Mouse (Mus musculus) embryonic stem cell, embryonic (primary cell): ENCODE measurements around the gene Tmcc1.
"Not testable (repeated sequence)": the region's sequence is repeated elsewhere in the genome, so short reads cannot be mapped to it uniquely, and the experiment has no call there.

ENCODE experiments used
- CTCF ChIA-PET, 4 experiments: fragments of 300-600 bp in 2 of 4; fragments of 350-600 bp in 2 of 4; sonication (Branson Sonifier 250); formaldehyde crosslinking; loops; one replicate each; lab custom pipeline; 2022; ENCODE audit warnings: inconsistent platforms in 2 of 4; lab: Charles Lee
- POLR2A ChIA-PET, 4 experiments: fragments of 300-600 bp in 2 of 4; fragments of 350-600 bp in 2 of 4; sonication (Branson Sonifier 250); formaldehyde crosslinking; loops; one replicate each; lab custom pipeline; 2022; ENCODE audit warnings: antibody characterized with exemption in 4 of 4, inconsistent platforms in 1 of 4; lab: Charles Lee

Tmcc1 gene

DNA sequence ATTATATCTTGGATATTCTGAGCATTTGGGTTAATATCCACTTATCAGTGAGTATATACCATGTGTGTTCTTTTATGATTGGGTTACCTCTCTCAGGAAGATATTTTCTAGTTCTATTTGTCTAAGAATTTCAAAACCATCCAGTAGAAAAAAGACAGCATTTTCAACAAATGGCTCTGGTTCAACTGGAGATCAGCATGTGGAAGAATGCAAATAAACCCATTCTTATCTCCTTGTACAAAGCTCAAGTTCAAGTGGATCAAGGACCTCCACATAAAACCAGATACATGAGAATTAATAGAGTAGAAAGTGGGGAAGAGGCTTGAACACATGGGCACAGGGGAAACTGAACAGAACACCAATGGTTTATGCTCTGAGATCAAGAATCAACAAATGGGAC, 133.7 kb downstream of the Tmcc1 start:
- POLR2A ChIA-PET, result not testable (repeated sequence)

DNA sequence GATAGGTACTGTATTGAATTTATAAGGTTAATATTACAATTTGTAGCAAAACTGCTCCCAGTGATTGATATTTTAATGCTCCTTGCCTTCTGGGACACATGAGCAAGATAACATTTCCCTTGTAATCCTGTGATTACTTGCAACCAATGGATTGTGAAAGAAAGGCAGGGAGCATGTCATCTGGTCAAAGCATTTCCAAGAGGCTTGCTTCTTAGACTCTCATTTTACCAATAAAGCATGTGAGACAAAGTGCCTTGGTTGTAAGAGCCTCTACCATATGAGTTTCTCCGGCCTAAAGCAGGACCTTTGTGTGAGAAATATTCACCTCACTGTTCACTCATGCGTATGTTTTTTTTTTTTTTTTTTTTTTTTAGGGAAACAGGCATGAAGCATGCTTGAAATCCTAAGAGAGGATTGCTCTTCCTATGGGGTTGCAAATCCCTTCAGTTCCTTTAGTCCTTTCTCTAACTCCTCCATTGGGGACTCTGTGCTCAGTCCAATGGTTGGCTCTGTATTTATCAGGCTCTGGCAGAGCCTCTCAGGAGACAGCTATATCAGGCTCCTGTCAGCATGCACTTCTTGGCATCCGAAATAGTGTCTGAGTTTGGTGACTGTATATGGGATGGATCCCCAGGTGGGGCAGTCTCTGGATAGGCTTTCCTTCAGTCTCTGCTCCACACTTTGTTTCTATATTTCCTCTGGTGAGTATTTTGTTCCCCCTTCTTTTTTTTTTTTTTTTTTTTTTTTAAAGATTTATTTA, 134.6 kb downstream of the Tmcc1 start:
- CTCF ChIA-PET, result no interaction called here
- POLR2A ChIA-PET, result interaction anchor here in 1 of 4 experiments (0.7 kb wide), 1 partner anchor 14 kb away, joined by 4 read pairs; no protein-coding TSS in a partner anchor

More for the DNA sequence above, 133.7 kb downstream of the Tmcc1 start:
- CTCF ChIA-PET, result not testable (repeated sequence)

DNA sequence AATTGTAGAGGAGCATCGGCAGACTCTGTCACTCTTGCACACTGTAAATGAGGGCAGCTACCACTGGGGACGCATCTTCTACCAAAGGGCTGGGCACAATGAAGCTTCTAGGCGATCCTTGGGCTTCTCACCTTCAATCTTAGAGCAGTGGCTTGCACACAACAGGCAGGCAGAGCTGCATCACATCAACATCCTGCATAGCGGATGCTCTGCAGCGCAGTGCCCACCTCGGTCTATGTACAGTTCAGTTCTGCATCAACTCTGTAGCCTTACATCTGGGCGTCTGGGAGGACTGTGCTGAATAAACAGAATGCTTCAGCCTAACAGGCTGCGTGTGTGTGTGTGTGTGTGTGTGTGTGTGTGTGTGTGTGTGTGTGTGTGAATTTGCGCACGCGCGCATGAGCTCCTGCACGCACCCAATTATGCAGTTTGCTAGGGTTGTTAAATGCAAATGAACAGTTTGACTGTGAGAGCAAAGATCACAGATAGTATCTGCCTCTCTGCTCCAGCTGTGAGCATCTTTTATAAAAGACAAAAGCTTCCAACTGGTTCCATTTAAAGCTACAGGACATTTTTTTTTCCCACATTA, 136.5 kb downstream of the Tmcc1 start:
- ChIA-PET CTCF (interaction anchor here in 2 of 4 experiments (0.6 kb wide), 5 partner anchors 13 to 709 kb away, joined by 3 to 8 read pairs (median 3); no protein-coding TSS in a partner anchor), POLR2A (interaction anchor here (0.6 to 1.6 kb wide), 11 partner anchors 9 to 252 kb away, joined by 3 to 6 read pairs (median 4); partner anchors contain the start of genes Ift122 (in 1 of the 4) and Mbd4 (in 1 of the 4))

DNA sequence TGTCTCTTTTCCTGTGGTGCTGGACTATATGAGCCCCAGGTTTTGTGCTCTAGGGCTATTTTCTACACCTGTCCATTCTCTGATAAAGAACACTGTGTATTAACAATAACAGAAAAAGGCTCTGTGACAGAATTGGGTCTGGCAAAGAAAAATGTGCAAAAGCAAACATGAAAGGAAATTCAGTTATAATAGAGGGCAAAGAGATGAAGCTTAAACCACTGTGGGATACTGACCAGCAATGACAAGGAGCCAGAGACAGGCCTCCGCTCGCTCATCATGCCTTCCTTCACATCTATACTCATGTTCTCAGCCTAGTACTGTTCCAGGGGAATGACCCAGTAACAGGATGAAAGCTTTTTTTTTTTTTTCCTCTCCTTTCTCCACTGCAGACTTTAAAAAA, 137.5 kb downstream of the Tmcc1 start:
- ChIA-PET CTCF (interaction anchor here in 1 of 4 experiments (0.6 kb wide), 1 partner anchor 12 kb away, joined by 4 read pairs; no protein-coding TSS in a partner anchor), POLR2A (interaction anchor here in 3 of 4 experiments (0.6 to 1.6 kb wide), 5 partner anchors 10 to 46 kb away, joined by 3 to 6 read pairs (median 4); no protein-coding TSS in a partner anchor)

DNA sequence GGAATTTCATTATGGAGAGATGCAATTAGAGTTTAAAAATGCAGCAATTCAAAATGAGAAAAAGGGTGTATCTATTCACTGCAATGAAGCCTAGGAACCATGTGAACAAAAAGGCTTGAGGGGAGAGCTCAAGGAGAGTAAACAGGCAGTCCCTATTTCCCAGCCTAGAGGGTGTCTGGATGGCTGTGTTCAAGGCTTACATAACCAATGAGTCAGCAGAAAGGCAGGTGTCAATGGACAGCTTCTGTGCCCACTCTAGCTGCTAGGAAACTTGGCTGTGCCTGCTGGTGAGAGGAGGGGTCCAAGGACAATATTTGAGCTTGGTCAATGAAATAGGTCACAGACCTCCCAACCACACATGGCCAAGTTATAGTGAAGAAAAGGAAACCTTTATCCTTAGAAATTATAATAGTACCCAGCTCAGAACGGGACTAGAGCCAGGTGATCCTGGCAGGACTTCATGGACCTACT, 138.2 kb downstream of the Tmcc1 start:
- ChIA-PET CTCF (no interaction called here), POLR2A (interaction anchor here in 1 of 4 experiments (1.1 to 1.6 kb wide), 3 partner anchors 9 to 15 kb away, joined by 3 to 4 read pairs (median 3); no protein-coding TSS in a partner anchor)

DNA sequence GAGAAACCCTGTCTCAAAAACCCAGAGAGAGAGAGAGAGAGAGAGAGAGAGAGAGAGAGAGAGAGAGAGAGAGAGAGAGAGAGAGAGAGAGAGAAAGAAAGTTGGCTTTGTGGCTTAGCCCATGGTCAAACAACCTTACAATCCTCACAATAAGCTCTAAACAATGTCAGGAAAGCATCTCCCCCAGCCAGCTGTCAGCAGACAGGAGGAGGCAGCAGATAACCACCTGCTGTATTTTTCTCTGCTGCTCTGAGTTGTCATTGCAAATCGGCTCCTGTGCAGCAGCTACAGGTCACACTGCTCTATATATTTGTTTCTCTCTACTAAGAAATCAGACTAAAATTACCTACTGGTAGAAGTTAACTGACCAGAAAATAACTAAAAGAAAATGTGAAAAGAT, 145.4 kb downstream of the Tmcc1 start:
- CTCF ChIA-PET, result interaction anchor here in 1 of 4 experiments (0.7 kb wide), 1 partner anchor 32 kb away, joined by 4 read pairs; no protein-coding TSS in a partner anchor
- POLR2A ChIA-PET, result interaction anchor here in 1 of 4 experiments (0.8 kb wide), 1 partner anchor 8 kb away, joined by 6 read pairs; no protein-coding TSS in a partner anchor

DNA sequence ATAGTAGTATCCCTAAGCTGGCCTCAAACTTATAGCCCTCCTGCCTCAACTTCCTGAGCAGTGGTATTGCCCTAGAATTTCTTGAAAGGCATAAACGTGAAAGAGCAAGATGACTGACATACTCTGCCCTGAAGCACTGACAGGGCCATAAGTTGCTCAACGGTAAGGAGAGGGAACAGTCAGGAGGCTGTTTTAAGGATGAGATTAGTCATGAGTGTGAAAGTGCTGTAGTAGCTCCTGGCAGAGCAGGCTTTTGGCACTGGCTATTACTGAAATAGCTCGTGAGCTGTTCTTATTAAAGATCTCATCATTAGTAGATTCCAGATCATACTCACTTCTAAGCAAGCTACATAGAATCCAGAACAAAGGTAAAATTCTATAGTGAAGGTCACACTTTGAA, 145.9 kb downstream of the Tmcc1 start:
- ChIA-PET CTCF (interaction anchor here in 1 of 4 experiments (0.7 kb wide), 1 partner anchor 32 kb away, joined by 4 read pairs; no protein-coding TSS in a partner anchor), POLR2A (no interaction called here)

DNA sequence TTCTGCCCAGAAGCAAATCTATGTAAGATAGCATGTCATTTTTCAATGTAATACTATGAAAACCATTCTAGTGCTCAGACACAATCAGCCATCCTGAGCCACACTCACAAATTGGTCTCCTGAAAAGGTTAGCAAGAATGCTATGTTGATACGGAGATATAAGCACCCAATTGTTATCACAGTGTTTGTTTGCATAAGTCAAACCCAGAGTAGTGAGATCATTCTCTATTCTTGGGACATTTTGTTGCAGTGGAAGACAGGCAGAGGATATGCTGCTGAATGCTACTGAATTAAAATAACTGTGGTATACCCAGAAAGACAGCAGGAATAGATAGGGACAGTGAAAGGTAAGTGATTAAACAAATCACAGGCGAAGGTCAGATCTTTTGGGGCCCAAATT, 149.2 kb downstream of the Tmcc1 start:
- POLR2A ChIA-PET, result interaction anchor here in 2 of 4 experiments (0.6 to 1.5 kb wide), 3 partner anchors 13 to 91 kb away, joined by 4 to 6 read pairs (median 5); no protein-coding TSS in a partner anchor

DNA sequence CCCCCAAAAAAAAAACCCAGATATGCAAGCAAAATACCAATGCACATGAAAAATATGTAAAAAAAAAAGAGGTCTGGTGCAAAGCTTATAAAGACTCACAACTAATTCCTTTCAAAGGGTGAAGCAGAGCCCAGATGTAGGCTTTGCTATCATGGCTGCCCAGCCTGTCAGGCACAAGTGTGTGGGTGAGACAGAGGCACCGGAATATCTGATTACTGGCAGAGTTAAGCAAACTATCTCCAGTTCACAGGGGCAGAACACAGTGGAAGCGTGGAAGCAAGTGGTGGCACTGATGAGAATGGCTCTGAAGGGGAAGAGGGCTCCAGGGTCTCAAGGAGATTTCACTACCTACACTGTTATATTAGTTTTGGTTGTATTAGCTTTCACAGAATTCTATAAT, 155.1 kb downstream of the Tmcc1 start:
- ChIA-PET CTCF (interaction anchor here in 1 of 4 experiments (0.6 kb wide), 1 partner anchor 12 kb away, joined by 4 read pairs; no protein-coding TSS in a partner anchor), POLR2A (no interaction called here)

More for the DNA sequence above, 149.2 kb downstream of the Tmcc1 start:
- CTCF ChIA-PET, result interaction anchor here in 2 of 4 experiments (0.6 to 1.0 kb wide), 3 partner anchors 12 to 1327 kb away, joined by 4 to 7 read pairs (median 4); no protein-coding TSS in a partner anchor

DNA sequence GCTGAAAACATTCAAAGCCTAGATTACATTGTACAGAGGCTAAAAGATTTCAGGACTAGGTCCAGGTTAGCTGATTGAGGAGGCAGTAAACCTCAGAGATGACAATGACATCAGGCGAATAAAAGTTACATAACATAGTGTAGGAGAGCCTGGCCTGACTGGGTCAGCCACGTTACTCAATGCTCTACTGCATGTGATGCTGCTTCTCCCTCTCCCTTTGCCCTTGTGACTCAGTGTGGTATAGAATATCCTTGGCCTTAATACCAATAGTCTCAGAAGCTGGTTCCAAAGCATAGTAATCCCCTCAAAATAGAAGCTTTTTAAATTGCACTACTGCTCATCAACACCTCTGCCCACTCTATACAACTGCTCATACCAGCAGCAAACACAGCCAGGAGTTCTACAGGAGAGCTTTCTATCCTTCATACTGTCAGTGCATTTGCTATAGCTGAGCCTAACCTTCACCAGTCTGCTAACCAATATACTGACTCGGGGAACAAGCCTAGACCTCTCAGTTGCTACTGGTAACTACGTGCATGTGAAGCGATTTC, 155.9 kb downstream of the Tmcc1 start:
- POLR2A ChIA-PET, result no interaction called here
- CTCF ChIA-PET, result interaction anchor here in 2 of 4 experiments (0.6 to 1.3 kb wide), 3 partner anchors 11 to 810 kb away, joined by 3 to 4 read pairs (median 3); partner anchors contain the start of gene Gm17482 (in 1 of the 2)

DNA sequence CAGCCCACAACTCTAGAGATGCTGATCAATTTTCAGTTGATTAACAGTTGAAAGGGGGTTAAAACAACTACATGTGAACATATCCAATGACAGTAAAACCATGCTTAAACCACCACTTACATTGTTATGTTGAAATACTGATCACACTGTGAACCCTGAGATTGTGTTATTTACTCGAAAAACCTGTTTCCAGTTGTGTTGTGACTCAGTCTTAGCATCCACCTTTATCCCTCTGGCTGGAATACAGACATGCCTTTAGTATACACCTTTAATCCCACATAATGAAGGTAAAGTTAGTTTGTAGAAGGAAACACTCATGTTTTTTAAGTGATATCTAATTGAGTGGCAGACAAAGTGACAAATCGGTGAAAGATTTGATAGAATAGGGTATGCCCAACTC, 156.7 kb downstream of the Tmcc1 start:
- POLR2A ChIA-PET, result no interaction called here
- CTCF ChIA-PET, result interaction anchor here in 1 of 4 experiments (1.3 kb wide), 1 partner anchor 25 kb away, joined by 3 read pairs; no protein-coding TSS in a partner anchor

DNA sequence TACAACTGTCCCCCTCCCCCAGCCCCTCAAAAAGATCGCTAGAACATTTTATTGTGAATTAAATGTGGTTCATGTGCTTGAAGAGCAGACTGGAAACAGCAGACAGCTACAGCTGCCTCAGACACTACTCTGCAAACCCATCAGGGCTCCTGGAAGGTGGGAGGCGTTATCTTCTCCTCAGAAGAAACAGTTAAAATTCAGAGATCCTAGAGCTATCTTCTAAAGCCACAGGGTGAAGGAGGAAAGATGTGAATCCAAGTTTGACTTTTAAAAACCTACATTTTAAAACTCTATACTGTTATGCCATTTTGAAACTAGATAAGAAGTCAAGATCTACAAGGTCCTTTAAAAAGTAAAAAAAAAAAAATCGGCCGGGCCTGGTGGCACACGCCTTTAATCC, 162.2 kb downstream of the Tmcc1 start:
- ChIA-PET POLR2A (interaction anchor here in 2 of 4 experiments (0.7 to 1.3 kb wide), 3 partner anchors 44 to 763 kb away, joined by 3 to 9 read pairs (median 3); no protein-coding TSS in a partner anchor), CTCF (interaction anchor here in 1 of 4 experiments (0.7 to 1.0 kb wide), 2 partner anchors 10 to 560 kb away, joined by 3 read pairs; no protein-coding TSS in a partner anchor)

GRCm38 (mm10) chr6:116024666-116025065, 168.6 kb downstream of the Tmcc1 start:
- CTCF ChIA-PET, result interaction anchor here in 1 of 4 experiments (0.6 kb wide), 1 partner anchor 32 kb away, joined by 3 read pairs; no protein-coding TSS in a partner anchor
- POLR2A ChIA-PET, result no interaction called here

DNA sequence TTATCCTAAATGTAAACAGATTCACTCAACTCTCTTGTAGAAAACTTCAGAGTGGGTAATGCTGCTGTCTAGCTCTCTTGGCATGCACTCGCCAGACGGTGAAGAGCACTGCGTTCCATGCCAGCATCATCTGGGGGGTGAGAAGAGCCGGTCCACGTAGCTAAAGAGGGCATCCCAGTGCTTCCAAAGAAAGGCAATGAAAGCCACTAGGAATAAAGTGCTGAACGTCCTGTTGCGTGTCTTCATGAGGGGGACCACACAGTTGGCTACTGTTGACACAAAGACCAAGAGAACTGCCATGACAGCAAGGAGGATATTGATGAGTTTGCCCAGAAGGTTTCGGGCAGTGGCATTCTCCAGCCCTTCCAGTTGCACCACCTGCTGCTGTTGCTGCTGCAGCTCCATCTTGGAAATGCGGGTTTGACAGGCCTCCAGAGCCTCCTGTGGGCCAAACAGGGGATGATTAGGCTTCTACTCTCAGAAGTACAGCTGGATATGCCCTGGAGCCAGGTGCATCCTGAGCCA, 171.3 kb downstream of the Tmcc1 start:
- ChIA-PET CTCF (interaction anchor here in 2 of 4 experiments (0.5 to 1.2 kb wide), 2 partner anchors 9 to 558 kb away, joined by 3 to 7 read pairs; no protein-coding TSS in a partner anchor), POLR2A (interaction anchor here in 2 of 4 experiments (0.6 to 1.8 kb wide), 2 partner anchors 135 to 744 kb away, joined by 3 read pairs; no protein-coding TSS in a partner anchor)

DNA sequence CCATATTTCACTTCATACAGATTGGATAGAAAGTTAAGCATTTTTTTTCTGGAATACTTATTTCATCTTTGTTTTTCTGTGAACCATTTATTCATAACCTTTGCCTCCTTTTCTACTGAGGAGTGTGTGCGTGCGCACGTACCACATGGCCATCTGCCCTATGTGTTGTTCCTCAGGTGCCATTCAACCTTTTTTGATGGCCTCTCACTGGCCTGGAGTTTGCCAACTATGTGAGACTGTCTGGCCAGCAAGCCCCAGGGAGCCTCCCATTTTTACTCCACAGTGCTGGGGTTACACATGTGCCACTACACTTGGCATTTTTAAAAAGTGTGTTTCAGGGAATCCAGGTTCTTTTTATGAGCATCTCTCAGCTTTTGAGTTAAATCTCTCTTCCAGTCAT, 177.4 kb downstream of the Tmcc1 start:
- CTCF ChIA-PET, result interaction anchor here in 1 of 4 experiments (0.6 kb wide), 1 partner anchor 251 kb away, joined by 4 read pairs; no protein-coding TSS in a partner anchor

DNA sequence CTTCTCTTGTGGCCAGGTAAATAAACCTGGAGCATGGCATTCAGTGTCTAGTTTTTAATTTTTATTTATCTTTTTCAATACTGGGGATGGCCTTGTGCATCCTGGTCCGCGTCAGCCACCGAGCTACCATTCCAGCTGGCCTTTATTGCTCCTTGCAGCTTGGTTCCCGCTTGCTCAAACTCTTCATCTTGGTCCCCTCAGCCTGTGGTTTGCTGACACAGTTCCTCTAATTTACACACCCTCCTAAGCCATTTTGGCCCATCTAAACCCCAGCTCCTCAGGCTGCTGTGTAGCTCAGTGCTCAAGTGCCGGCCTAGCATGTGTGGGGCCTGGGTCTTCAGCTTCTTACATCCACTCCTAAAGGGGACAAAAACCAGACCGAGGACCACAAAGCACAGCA, 179.2 kb downstream of the Tmcc1 start:
- POLR2A ChIA-PET, result interaction anchor here in 2 of 4 experiments (0.7 to 1.1 kb wide), 6 partner anchors 13 to 691 kb away, joined by 3 to 8 read pairs (median 3); partner anchors contain the start of genes Ift122 (in 1 of the 2), Mbd4 (in 1 of the 2) and Washc2 (in 1 of the 2)

More for the DNA sequence above, 177.4 kb downstream of the Tmcc1 start:
- POLR2A ChIA-PET, result no interaction called here

DNA sequence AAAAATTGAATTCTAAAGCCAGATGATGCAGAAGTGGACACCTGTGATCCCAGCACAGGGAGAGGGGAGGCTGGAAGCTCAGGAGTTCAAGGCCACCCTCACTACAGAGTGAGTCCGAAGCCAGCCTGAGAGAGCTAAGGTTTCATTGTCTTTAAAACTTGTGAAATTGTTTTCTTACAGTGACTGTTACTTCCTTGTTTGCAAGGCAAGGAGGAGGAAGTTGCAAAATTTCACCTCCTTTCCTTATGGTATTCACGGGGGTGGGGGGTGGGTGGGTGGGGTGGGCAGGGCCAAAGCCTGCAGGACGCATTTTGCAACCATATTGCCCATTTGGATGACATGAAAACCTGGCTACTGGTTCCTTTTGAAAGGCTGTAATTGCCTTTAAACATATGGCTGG, 179.6 kb downstream of the Tmcc1 start:
- ChIA-PET CTCF (interaction anchor here in 1 of 4 experiments (0.6 to 0.8 kb wide), 4 partner anchors 45 to 616 kb away, joined by 3 to 6 read pairs (median 4); no protein-coding TSS in a partner anchor), POLR2A (interaction anchor here in 3 of 4 experiments (0.6 to 1.1 kb wide), 6 partner anchors 13 to 690 kb away, joined by 3 to 8 read pairs (median 3); partner anchors contain the start of genes Ift122 (in 1 of the 3) and Mbd4 (in 1 of the 3))

More for the DNA sequence above, 179.2 kb downstream of the Tmcc1 start:
- CTCF ChIA-PET, result interaction anchor here in 1 of 4 experiments (0.6 to 0.8 kb wide), 4 partner anchors 45 to 286 kb away, joined by 3 to 9 read pairs (median 4); no protein-coding TSS in a partner anchor
